Mouse (Mus musculus) limb, embryonic 12.5 days (tissue): ENCODE measurements around the gene Auts2. TPM values are rescaled to one million over a fixed set of nuclear protein-coding genes. Genes with fewer than 3 reads are reported as not detected.

ENCODE experiments used
- ATAC-seq: fragments of 200-750 bp; cut with Nextera tagmentation; 2 replicates; pipeline ENCODE4 v1.8.0; 2017; ENCODE audit warnings: low read depth, moderate TSS enrichment; ENCODE audit not compliant: insufficient number of reproducible peaks, insufficient read depth, low FRiP score, low TSS enrichment
- H3K27ac ChIP-seq: fragments of 300-500 bp; sonication (generic); 2 replicates; pipeline ENCODE4 v1.5.1; 2016; ENCODE audit warnings: mild to moderate bottlenecking, moderate library complexity
- H3K27me3 ChIP-seq: fragments of 300-500 bp; sonication (generic); 2 replicates; pipeline ENCODE4 v1.6.1; 2016; ENCODE audit warnings: mild to moderate bottlenecking, moderate library complexity
- H3K36me3 ChIP-seq: fragments of 300-500 bp; sonication (generic); 2 replicates; pipeline ENCODE4 v1.6.1; 2016; ENCODE audit warnings: mild to moderate bottlenecking, moderate library complexity
- H3K4me1 ChIP-seq: fragments of 300-500 bp; sonication (generic); replicated peaks from 2 replicates; pipeline ENCODE4 v1.6.1; 2016
- H3K4me2 ChIP-seq: fragments of 300-500 bp; sonication (generic); 2 replicates; pipeline ENCODE4 v1.6.1; 2016; ENCODE audit warnings: mild to moderate bottlenecking, moderate library complexity
- H3K4me3 ChIP-seq: fragments of 300-500 bp; sonication (generic); replicated peaks from 2 replicates; pipeline ENCODE4 v1.5.1; 2016; ENCODE audit warnings: mild to moderate bottlenecking
- H3K9ac ChIP-seq: fragments of 300-500 bp; sonication (generic); replicated peaks from 2 replicates; pipeline ENCODE4 v1.6.1; 2016; ENCODE audit warnings: mild to moderate bottlenecking, moderate library complexity
- H3K9me3 ChIP-seq: fragments of 300-500 bp; sonication (generic); 2 replicates; pipeline ENCODE4 v1.6.1; 2016; ENCODE audit warnings: mild to moderate bottlenecking, moderate library complexity
- WGBS: fragments of 180-500 bp; shearing (Covaris S2); methylation state at CpG from one replicate; pipeline ENCODE4 v1.1.7; 2016; 5-methylcytosine and 5-hydroxymethylcytosine counted together
- polyA plus RNA-seq: library from polyadenylated mRNA; unstranded; fragments of >200 nt; fragmentation: Nextera tagmentation; extraction: Ambion mirVana; gene quantifications from 2 replicates; pipeline ENCODE4 v1.2.1, GENCODE M21; 2016

The Auts2 gene
- polyA plus RNA-seq, 1 experiment from 2014 or later, result 66.4 TPM

- Histone ChIP-seq H3K27ac (no peak overlapping the region), H3K4me1 (peaks cover 49% of the 10 kb centered on the region), H3K4me3 (no peak overlapping the region), H3K9me3 (no peaks in the 10 kb centered on the region), H3K4me2 (no peak overlapping the region), H3K36me3 (no peaks in the 10 kb centered on the region), H3K9ac (no peak overlapping the region), H3K27me3 (no peaks in the 10 kb centered on the region)
- WGBS, result 11% methylated on average over 3 of the region's 3 CpGs
- ATAC-seq, result no peak
Measured at GRCm38 (mm10) chr5:131829248-131829647, 713.9 kb downstream of the Auts2 start.

GRCm38 (mm10) chr5:131828607-131829006, 714.5 kb downstream of the Auts2 start:
- no peak overlapping the region for H3K27ac ChIP-seq
- no peak overlapping the region for H3K4me2 ChIP-seq
- H3K27me3 ChIP-seq, result no peaks in the 10 kb centered on the region
- WGBS, result 37% methylated on average over 2 of the region's 2 CpGs
- ATAC-seq, result no peak
- H3K4me1 ChIP-seq, result peaks cover 45% of the 10 kb centered on the region
- no peak overlapping the region for H3K9ac ChIP-seq
- H3K36me3 ChIP-seq, result no peaks in the 10 kb centered on the region
- no peaks in the 10 kb centered on the region for H3K9me3 ChIP-seq
- no peak overlapping the region for H3K4me3 ChIP-seq

- H3K4me2 ChIP-seq, result no peak overlapping the region
- ATAC-seq, result no peak
- H3K9me3 ChIP-seq, result no peaks in the 10 kb centered on the region
- no peaks in the 10 kb centered on the region for H3K27me3 ChIP-seq
- H3K36me3 ChIP-seq, result no peaks in the 10 kb centered on the region
- 92% methylated on average over 8 of the region's 8 CpGs for WGBS
- no peak overlapping the region for H3K27ac ChIP-seq
- H3K4me1 ChIP-seq, result peaks cover 36% of the 10 kb centered on the region
- no peak overlapping the region for H3K4me3 ChIP-seq
- H3K9ac ChIP-seq, result no peak overlapping the region
Measured at GRCm38 (mm10) chr5:131826362-131827261, 716.5 kb downstream of the Auts2 start.

GRCm38 (mm10) chr5:131825421-131825820, 717.7 kb downstream of the Auts2 start:
- no peaks in the 10 kb centered on the region for H3K9me3 ChIP-seq
- peaks cover 33% of the 10 kb centered on the region for H3K4me1 ChIP-seq
- WGBS, result 39% methylated on average over 3 of the region's 3 CpGs
- H3K27me3 ChIP-seq, result no peaks in the 10 kb centered on the region
- H3K4me3 ChIP-seq, result no peak overlapping the region
- no peak for ATAC-seq
- no peaks in the 10 kb centered on the region for H3K36me3 ChIP-seq
- H3K9ac ChIP-seq, result no peak overlapping the region
- H3K27ac ChIP-seq, result no peak overlapping the region
- H3K4me2 ChIP-seq, result no peak overlapping the region

- Histone ChIP-seq H3K4me1 (peaks cover 23% of the 10 kb centered on the region), H3K36me3 (no peaks in the 10 kb centered on the region), H3K9ac (no peak overlapping the region), H3K27ac (no peak overlapping the region), H3K9me3 (no peaks in the 10 kb centered on the region), H3K4me2 (no peak overlapping the region), H3K27me3 (no peaks in the 10 kb centered on the region), H3K4me3 (no peak overlapping the region)
- no peak for ATAC-seq
- 24% methylated on average over 11 of the region's 11 CpGs for WGBS
Measured at GRCm38 (mm10) chr5:131824197-131824991, 718.8 kb downstream of the Auts2 start.

- H3K27me3 ChIP-seq, result no peaks in the 10 kb centered on the region
- no peak for ATAC-seq
Measured at GRCm38 (mm10) chr5:131821461-131821860, 721.7 kb downstream of the Auts2 start.

GRCm38 (mm10) chr5:131819251-131819691, 723.9 kb downstream of the Auts2 start:
- Histone ChIP-seq H3K9me3 (no peaks in the 10 kb centered on the region), H3K4me2 (no peak overlapping the region), H3K36me3 (no peaks in the 10 kb centered on the region), H3K27me3 (no peaks in the 10 kb centered on the region), H3K9ac (no peak overlapping the region), H3K4me1 (peaks cover 6% of the 10 kb centered on the region), H3K27ac (no peak overlapping the region), H3K4me3 (no peak overlapping the region)
- no peak for ATAC-seq
- 97% methylated on average over 15 of the region's 15 CpGs for WGBS

More at GRCm38 (mm10) chr5:131821461-131821860, 721.7 kb downstream of the Auts2 start:
- Histone ChIP-seq H3K4me3 (no peak overlapping the region), H3K27ac (no peak overlapping the region), H3K9me3 (no peaks in the 10 kb centered on the region), H3K36me3 (no peaks in the 10 kb centered on the region), H3K4me1 (peaks cover 18% of the 10 kb centered on the region), H3K4me2 (no peak overlapping the region), H3K9ac (no peak overlapping the region)
- WGBS, result 76% methylated on average over 4 of the region's 4 CpGs

- H3K4me2 ChIP-seq, result no peak overlapping the region
- H3K9ac ChIP-seq, result no peak overlapping the region
- H3K9me3 ChIP-seq, result no peaks in the 10 kb centered on the region
- H3K27me3 ChIP-seq, result no peaks in the 10 kb centered on the region; the same call in 1 of the 2 replicates
- H3K27ac ChIP-seq, result no peak overlapping the region
- H3K4me1 ChIP-seq, result peaks cover 15% of the 10 kb centered on the region
- H3K36me3 ChIP-seq, result no peaks in the 10 kb centered on the region
- no peak overlapping the region for H3K4me3 ChIP-seq
- WGBS, result 84% methylated on average over 3 of the region's 3 CpGs
- no peak for ATAC-seq
Measured at GRCm38 (mm10) chr5:131815498-131815897, 727.6 kb downstream of the Auts2 start.

- Histone ChIP-seq H3K27ac (no peak overlapping the region), H3K4me3 (no peak overlapping the region), H3K9me3 (no peaks in the 10 kb centered on the region), H3K4me2 (no peak overlapping the region), H3K9ac (no peak overlapping the region), H3K36me3 (no peaks in the 10 kb centered on the region), H3K27me3 (no peaks in the 10 kb centered on the region; the same call in 1 of the 2 replicates), H3K4me1 (peaks cover 15% of the 10 kb centered on the region)
- 80% methylated on average over 9 of the region's 9 CpGs for WGBS
- ATAC-seq, result no peak
Measured at GRCm38 (mm10) chr5:131814503-131815003, 728.6 kb downstream of the Auts2 start.

GRCm38 (mm10) chr5:131813952-131814502, 729.1 kb downstream of the Auts2 start:
- Histone ChIP-seq H3K4me1 (peaks cover 15% of the 10 kb centered on the region), H3K9ac (no peak overlapping the region), H3K9me3 (no peaks in the 10 kb centered on the region), H3K27ac (no peak overlapping the region), H3K36me3 (no peaks in the 10 kb centered on the region), H3K4me2 (no peak overlapping the region), H3K4me3 (no peak overlapping the region), H3K27me3 (no peaks in the 10 kb centered on the region; the same call in 1 of the 2 replicates)
- ATAC-seq, result no peak
- 73% methylated on average over 10 of the region's 10 CpGs for WGBS

- H3K9me3 ChIP-seq, result no peaks in the 10 kb centered on the region
- H3K4me1 ChIP-seq, result peaks cover 15% of the 10 kb centered on the region
- no peak overlapping the region for H3K4me2 ChIP-seq
- no peaks in the 10 kb centered on the region for H3K36me3 ChIP-seq
- H3K27me3 ChIP-seq, result no peaks in the 10 kb centered on the region; the same call in 1 of the 2 replicates
- ATAC-seq, result no peak
- H3K4me3 ChIP-seq, result no peak overlapping the region
- 29% methylated on average over 7 of the region's 7 CpGs for WGBS
- H3K9ac ChIP-seq, result no peak overlapping the region
- H3K27ac ChIP-seq, result no peak overlapping the region
Measured at GRCm38 (mm10) chr5:131813331-131813781, 729.8 kb downstream of the Auts2 start.
